Mouse (Mus musculus) heart, adult 18-20 months (tissue): ENCODE measurements around the gene Esp22. TPM values are rescaled to one million over a fixed set of nuclear protein-coding genes. Genes with fewer than 3 reads are reported as not detected.
"Not testable (repeated sequence)": the region's sequence is repeated elsewhere in the genome, so short reads cannot be mapped to it uniquely, and the experiment has no call there.

Source experiments
- DNase-seq, 2 experiments: peaks; one replicate each; pipeline ENCODE4 v3.0.0; 2021 to 2022; ENCODE audit warnings: mixed read lengths in 1 of 2
- long read RNA-seq, 2 experiments: library from polyadenylated mRNA; stranded (forward); transcript quantifications; one replicate each; pipeline ENCODE4 v2.0.0; 2021
- total RNA-seq, 2 experiments: library from RNA; stranded (reverse); gene quantifications; 2 replicates each; pipeline ENCODE4 v1.2.3; 2021

Gene Esp22
- not detected for total RNA-seq
- long read RNA-seq, experiment 1: 0 reads
- long read RNA-seq, experiment 2: 0 reads

- DNase-seq: no peak
Measured at GRCm38 (mm10) chr17:39095034-39095433, at the start of gene Esp22. Gene Esp22, plus strand, starts transcription at chr17:39095334.

- no peak for DNase-seq
Measured at GRCm38 (mm10) chr17:39063641-39064040, 31.5 kb upstream of the Esp22 start.

GRCm38 (mm10) chr17:39076937-39077336, 18.2 kb upstream of the Esp22 start, which contains the start of gene Esp23:
Gene Esp23, minus strand, starts transcription at chr17:39077037.
- DNase-seq: no peak

- DNase-seq: not testable (repeated sequence)
Measured at GRCm38 (mm10) chr17:39107126-39107525, 12.0 kb downstream of the Esp22 start.

- not testable (repeated sequence) for DNase-seq
Measured at GRCm38 (mm10) chr17:39129156-39129555, 34.0 kb downstream of the Esp22 start.

Other genes with a start within 250 kb of the Esp22 start
- gene Esp24, start 58.6 kb upstream of the Esp22 start, total RNA-seq: not detected
- not detected for gene Gm21903, start 52.0 kb upstream of the Esp22 start, total RNA-seq
- not detected for gene Esp23, start 18.3 kb upstream of the Esp22 start, total RNA-seq